Mouse (Mus musculus): ENCODE results near the gene Polm.

Gene Polm

GRCm38 (mm10) chr11:5837251-5838246, at the start of gene Polm:
Gene Polm, minus strand, starts transcription at chr11:5838016.
- DNase-seq (ENCODE audit: low spot score in 2 of 2), result peak; percentile 93

DNA sequence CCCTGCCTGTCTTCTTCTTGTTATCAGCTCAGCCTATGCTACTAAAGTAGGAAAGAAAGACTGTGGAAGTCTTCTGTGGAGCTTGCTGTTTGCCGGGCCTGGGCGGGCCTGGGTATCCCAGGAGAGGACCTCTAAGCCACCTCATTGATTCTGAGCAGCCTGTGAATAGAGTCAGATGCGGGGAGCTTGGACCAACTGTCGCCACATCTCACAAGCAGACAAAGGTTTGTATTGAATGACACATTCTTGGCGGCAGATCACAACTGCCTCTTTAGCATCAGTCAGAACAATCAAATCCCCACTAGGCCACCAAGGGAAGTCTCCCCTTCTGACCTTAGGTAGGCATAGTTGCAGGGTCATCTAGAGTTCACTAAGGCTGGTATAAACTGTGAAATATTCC, 49.4 kb upstream of the Polm start:
- no peak for DNase-seq (ENCODE audit: low spot score in 2 of 2)

DNA sequence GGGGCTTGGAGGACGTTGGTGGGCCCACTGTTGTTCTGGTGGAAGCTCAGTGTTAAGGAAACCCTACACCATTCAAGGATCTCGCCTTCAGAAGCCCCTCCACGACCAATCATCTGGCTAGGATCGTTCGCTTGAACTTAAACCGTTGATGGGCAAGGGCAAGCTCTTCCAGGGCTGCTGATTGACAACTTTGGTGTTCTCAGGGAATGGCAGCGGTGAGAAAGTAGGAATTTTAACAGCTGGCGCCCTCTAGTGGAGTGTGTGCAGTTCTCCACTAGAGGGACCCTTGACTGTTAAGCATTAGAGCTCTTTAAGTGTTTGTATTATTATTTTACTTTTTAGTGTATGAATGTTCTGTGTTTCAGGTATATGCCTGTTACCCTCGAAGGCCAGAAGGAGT, 48.4 kb upstream of the Polm start:
- DNase-seq (ENCODE audit: low spot score in 2 of 2), result no peak

GRCm38 (mm10) chr11:5882518-5882917, 44.7 kb upstream of the Polm start:
- no peak for DNase-seq (ENCODE audit: low spot score in 2 of 2)

- DNase-seq (ENCODE audit: low spot score in 2 of 2), result no peak
These were observed 42.1 kb upstream of the Polm start for GRCm38 (mm10) chr11:5879905-5880304.

GRCm38 (mm10) chr11:5878661-5879060, 40.8 kb upstream of the Polm start:
- no peak for DNase-seq (ENCODE audit: low spot score in 2 of 2)

DNA sequence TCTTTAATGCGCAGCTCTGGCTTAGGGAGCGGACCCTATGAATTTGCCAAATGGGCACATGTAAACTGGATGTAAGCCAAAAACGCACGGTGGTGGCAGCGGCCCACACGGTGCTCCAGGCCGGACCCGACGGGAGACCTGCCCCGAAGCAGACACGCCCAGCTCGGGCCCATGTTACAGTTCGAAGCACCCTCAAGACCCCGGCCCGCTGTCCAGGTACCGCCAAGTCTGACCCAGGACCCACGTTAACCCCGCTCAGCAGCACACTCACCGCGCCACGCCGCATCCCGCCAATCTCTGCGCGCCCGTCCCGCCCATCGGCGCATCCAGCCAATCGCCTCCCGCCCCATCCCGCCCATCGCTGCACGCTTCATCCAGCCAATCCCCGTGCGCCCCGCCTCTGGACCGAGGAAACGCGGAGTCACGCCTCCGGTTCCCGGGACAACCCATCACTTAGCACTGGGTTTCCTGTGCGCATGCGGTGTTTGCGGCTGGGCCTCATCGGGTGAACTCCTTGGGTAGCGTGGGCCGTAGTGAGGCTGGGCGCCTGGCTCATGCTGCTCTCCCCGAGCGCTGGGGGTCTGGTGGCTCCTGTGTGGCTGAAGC, 40.2 kb upstream of the Polm start, which contains the start of gene Pold2:
Gene Pold2 (minus strand): TSS at position 372 of the 606 bp plus-strand sequence.
- DNase-seq (ENCODE audit: low spot score in 2 of 2), result peak; percentile 96 to 97

DNA sequence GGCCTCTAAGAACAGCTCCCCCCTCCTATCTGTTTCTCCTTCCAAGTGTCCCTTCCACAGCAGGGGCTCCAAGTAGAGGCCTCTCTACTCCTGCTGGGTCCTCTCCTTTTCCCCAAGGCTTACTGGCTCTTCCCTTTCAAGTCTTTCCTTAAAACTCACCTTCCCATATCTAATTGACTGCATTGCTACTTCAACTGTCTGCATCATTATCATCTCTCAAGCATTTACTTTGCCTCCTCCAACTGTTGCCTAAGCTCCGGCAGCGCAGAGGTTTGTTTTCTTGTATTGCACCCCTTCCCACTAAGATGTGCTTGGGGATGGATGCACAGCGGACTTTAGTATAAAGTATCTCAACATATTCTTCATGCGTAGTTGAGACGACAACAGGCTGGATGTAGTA, 39.6 kb upstream of the Polm start:
- no peak for DNase-seq (ENCODE audit: low spot score in 2 of 2)

DNA sequence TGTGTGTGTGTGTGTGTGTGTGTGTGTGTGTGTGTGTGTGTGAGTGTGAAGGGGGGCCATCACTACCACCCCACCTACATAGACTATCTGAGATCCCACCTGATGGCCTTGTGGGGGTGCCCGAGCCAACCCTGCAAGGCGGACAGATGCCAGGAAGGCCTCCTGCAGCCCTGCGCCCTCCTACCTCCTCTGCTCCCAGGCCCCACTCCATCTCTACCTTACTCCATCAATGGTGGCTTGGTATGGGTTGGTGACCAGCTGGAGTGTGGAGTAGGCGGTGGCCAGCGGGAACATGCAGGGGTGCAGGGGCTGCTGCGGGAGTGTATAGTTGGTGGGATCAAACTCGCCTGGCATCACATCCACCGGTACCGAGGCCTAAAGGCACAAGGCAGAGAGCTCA, 35.4 kb upstream of the Polm start:
- no peak for DNase-seq (ENCODE audit: low spot score in 2 of 2)

DNA sequence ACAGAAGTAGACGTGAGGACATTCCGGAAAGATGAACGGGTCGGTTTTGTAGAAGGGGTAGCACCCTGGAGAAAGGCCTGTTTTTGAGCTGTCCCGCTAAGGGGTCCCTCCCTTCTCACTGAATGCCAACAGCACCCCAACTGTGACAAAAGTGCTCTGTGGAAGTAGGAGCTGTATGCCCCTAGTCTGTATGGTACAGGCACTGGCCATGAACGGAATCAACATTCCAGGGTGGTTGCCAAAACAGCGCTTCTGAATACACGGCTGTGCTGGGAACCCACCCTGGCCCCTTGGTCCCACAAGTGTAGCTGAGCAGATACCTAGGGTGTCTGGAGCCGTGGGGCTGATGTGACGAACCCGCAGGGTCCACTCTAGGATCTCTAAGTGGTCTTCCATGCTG, 34.9 kb upstream of the Polm start:
- DNase-seq (ENCODE audit: low spot score in 2 of 2), result no peak

DNA sequence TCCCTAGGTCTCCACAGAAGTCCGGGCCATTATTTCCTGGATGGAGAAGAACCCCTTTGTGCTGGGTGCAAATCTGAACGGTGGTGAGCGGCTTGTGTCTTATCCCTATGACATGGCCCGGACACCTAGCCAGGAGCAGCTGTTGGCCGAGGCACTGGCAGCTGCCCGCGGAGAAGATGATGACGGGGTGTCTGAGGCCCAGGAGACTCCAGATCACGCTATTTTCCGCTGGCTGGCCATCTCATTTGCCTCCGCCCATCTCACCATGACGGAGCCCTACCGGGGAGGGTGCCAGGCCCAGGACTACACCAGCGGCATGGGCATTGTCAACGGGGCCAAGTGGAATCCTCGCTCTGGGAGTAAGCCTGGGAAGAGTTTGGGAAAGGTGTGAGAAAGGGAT, 32.3 kb upstream of the Polm start:
- DNase-seq (ENCODE audit: low spot score in 2 of 2), result no peak

- DNase-seq (ENCODE audit: low spot score in 2 of 2), result no peak
These were observed 31.5 kb upstream of the Polm start for GRCm38 (mm10) chr11:5869331-5869730.

DNA sequence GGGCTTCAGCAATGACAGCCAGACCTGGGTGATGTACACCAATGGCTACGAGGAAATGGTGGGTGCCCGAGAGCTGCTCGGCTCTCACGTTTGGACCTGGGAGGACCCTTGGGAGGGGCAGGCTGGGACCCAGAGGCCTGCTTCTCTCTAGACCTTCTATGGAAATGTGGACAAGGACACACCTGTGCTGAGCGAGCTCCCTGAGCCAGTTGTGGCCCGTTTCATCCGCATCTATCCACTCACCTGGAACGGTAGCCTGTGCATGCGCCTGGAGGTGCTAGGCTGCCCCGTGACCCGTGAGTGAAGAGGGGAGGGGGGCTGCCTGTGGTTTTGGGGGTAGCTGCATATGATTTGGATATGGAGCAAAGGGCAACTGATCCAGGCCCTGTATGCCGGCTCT, 30.5 kb upstream of the Polm start:
- no peak for DNase-seq (ENCODE audit: low spot score in 2 of 2)

GRCm38 (mm10) chr11:5867196-5867595, 29.4 kb upstream of the Polm start:
- no peak for DNase-seq (ENCODE audit: low spot score in 2 of 2)

DNA sequence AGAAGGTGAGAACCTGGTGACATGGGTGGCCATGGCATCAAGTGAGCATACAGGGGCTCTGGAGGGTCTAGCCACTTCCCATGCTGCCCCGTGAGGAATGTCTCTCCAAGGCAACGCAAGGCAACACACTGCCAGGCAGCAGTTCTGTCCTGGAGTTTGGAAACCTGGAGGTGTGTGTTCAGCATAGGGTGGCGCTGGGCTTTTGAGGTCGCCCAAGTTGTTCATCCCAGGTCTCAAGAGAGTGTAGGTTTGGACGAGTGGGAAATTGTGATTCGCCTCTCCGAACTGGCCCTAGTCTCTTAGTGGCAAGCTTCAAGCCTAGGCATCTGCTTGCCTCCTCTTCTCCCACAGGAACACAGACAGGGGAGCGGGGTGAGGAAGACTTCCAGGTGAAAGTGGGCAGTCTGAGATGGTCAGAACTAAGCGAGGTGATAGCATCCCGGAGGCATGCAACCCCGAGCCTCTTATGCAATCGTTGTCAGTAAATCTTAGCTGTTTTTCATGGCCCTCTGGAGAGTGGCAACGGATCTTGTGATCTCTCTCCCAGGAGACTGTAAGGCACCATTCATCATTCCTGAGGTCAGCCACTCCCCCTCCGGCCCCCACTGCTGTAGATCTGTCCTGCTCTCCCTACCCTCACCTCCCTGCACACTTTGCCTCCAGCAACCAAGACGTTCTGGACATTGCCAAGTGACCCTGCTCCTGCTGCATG, 24.7 kb upstream of the Polm start:
- no peak for DNase-seq (ENCODE audit: low spot score in 2 of 2)

- DNase-seq (ENCODE audit: low spot score in 2 of 2), result peak; percentile 77 to 83
These were observed 24.0 kb upstream of the Polm start, which contains the start of gene Aebp1 for GRCm38 (mm10) chr11:5861678-5862393. Gene Aebp1, plus strand, starts transcription at chr11:5861947.

DNA sequence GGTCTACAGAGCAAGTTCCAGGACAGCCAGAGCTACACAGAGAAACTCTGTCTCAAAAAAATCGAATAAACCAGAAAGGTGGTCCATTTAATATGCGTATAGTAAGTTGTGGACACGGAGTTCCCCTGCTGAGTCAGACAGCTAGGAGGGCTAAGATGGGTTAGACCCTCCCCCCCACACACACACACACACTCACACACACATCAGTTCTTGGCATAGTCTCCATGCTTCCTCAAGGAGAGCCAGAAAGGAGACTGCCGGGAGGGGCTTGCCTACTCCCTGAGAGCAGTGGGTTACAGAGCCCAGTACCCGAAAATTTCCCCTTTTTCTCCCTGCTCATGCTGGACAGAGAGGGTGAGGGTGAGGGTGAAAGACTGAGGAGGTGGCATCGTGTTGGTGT, 22.8 kb upstream of the Polm start:
- no peak for DNase-seq (ENCODE audit: low spot score in 2 of 2)

DNA sequence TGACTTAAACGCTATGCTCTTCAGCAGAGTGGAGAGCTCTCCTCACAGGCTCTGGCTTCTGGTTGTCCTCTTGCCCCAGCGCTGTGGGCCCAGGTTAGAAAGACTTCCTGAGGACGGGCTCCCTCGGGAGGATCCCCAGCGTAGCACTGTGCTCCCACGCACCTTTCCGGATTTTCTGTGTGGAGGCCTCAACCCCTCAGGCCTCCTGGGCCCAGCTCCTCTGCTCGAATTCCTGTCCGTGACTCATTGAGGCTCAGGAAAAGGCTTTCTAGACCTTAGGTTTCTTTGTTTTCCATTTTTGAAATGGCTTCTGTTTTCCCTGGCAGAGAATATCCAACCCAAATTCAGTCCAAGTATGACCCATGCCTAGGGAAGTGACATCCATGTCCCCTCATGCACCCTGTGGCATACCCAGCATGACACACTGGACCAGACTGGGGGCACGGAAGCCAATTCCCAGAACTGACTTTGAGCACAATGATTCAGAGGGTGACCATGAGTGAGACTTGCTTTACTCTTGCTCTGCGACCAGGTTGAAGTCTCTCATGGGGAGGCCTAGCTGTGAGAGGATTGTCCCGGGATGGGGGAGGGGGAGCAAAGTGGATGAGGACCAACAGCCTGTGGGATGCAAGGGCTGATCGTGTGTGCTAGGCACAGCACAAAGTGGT, 22.2 kb upstream of the Polm start:
- DNase-seq (ENCODE audit: low spot score in 2 of 2), result no peak

- no peak for DNase-seq (ENCODE audit: low spot score in 2 of 2)
These were observed 20.9 kb upstream of the Polm start for GRCm38 (mm10) chr11:5858723-5859122.

GRCm38 (mm10) chr11:5856479-5857130, 18.8 kb upstream of the Polm start:
- no peak for DNase-seq (ENCODE audit: low spot score in 2 of 2)

DNA sequence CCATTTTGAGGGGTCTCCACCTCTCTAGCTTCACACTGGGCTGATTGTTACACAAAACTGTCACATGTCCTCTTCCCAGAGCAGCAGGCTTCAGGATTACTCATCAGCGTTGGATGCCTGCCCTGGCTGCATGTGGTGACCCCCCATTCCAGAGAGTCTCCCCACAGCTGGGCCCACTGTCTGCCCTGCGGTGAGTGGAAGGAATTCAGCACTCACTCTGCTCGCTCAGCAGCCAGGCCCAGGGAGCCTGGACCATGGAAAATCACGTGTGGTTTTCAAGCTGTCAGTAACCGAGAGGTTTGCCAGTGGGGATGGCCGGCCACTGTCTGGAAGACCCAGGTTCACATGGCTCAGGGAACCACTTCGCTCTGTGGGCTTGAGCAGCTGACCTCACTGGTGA, 18.1 kb upstream of the Polm start:
- DNase-seq (ENCODE audit: low spot score in 2 of 2), result no peak
